Mouse (Mus musculus) ZHBTc4 (cell line): Measurements from ENCODE around the gene 2700081O15Rik.

Experiments
- DNase-seq: peaks from one replicate; pipeline ENCODE4 v3.0.0-alpha.2; 2011; ENCODE audit warnings: low read depth, low spot score

2700081O15Rik gene

DNA sequence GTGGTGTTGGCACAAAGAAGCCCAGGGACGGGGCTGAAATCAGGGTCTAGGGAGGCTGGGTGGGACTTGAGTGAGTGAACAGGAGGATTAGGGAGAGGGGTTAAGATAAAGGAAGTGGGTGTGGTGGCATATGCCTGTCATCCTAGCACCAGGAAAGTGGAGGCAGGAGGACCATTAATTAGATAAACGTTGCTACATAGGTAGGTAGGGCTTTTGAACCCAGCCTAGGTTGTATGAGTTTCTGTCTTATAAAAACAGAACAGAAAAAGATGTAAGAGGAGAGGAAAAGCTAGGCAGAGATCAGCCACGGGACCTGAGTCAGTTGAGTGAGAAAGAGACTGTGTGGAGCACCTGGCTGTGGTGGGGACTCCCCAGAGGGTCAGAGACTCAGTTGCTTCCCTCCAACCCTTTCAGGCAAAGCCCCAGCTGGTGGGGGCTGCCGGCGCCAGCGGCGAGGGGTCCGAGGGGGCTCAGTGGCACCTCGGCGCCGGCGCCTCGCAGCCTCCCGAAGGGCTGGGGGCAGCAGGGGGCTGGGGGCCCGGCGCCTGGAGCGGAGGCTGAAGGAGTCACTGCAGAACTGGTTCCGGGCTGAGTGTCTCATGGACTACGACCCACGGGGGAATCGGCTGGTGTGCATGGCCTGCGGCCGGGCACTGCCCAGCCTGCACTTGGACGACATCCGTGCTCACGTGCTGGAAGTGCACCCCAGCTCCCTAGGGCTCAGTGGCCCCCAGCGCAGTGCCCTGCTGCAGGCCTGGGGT is 3.6 kb downstream of the 2700081O15Rik start:
- DNase-seq, result no peak

DNA sequence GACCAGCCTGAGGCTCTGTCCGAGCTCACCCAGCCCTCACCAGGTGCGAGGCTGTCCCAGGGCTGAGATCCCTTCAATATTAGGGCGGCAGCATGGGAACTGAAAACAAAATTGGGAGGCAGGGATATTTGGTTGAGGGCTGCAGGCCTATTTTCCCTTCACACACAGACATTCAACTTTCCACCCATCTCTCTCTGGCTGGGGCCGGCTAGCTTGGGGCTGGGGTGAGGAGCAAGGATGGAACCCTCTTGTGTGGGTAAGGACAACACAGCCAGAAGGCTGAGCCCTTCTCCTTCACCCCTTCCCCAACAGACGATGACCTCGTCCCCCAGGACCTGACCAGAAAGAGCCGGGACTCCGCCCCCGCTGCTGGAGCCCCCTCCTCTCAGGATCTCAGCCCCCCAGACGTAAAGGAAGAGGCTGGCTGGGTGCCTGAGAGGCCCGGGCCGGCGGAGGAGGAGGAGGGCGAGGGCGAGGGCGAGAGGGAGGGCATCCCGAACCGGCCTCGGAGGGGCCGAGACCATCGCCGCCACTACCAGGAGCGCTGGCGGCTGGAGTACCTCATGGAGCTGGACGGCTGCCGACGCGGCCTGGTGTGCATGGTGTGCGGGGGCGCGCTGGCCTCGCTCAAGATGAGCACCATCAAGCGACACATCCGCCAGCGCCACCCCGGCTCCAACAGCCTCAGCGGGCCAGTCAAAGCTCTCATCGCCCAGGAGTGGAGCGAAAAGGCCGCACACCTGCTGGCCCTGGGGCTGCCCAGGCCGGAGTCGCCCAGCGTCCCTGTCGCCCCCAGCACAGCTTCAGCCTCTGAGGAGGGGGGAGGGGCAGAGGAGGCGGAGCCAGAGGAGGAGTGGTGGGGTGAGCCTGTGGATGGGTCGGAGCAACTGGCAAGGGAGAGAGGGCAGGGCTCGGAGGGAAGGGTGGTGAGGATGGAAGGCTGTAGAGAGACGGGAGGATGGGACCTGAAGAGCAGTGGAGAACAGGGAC is 4.5 kb downstream of the 2700081O15Rik start:
- DNase-seq, result peak; percentile 66

DNA sequence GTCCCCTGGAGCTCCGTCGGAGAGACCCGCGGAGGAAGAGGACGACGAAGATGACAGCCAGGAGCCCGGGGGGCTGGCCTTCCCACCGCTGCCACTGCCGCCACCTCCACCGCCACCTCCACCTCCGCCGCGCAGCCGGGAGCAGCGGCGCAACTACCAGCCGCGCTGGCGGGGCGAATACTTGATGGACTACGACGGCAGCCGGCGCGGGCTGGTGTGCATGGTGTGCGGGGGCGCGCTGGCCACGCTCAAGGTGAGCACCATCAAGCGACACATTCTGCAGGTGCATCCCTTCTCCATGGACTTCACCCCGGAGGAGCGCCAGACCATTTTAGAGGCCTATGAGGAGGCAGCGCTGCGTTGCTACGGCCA is 5.2 kb downstream of the 2700081O15Rik start:
- peak; percentile 43 for DNase-seq

DNA sequence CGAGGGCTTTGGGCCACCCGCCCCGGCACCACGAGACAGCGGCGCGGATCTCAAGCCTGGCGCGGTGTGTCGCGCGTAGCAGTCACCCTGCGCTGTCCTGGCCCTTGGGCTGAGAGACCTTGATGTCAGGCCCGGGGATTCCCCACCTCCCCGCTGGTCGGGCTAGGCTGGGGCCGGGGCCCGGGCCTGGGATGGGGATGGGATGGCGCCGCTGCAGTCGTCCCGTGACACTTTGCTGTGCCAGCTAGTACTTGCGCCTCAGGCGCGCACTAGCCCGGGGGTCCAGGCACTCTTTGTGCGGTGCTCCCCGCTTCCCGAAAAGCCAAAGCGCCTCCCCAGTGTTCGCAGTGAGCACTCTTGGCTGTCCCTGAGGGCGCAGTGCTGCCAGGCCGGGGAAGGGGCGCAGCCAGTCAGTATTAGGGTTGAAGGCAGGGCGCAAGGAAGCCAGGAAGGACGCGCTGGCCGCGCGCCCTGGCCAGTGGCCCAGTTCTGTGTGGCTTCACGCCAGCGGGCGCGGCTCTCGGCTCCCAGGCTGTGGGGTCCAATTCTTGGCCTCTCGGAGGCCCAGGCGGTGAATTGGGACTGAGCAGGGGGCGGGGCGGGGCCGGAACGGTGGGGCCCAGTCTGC is 5.7 kb downstream of the 2700081O15Rik start:
- peak; percentile 55 for DNase-seq

DNA sequence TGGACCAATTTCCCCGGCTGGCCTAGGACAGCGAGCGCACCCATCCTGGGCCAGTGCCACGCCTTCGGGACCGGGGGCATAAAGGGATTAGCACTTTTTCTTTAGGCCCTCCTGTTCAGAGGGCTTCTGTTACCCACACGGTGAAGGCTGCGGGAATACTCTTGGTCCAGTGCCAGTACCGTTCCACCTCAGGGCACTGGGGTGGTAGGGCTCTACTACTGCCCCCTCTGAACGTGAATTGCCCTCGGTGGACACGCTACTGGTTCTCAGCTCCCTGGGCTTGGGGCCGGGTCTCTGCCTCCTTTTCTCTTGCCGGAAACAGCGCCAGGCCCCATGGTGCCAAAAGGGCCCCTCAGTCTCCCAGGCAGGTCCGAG is 6.2 kb downstream of the 2700081O15Rik start:
- DNase-seq, result no peak

DNA sequence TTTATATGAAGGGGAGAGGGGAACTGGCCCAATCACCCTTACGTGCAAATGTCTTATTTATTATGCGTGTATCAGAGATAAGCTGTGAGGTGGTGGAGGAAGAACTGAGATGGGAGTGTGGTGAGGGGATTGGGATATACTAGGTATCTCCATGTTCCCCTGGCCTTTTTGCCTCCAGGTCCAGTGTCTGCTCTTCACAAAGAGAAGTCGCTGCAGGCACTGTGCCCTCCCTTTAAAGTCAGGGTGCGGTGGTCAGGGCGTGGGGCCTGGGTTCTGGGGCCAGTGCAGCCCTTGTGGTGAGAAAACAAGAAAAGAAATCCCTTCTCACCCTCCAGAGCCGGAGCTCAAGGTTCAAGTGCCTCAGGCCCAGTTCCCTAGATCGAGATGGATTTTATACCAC is 6.7 kb downstream of the 2700081O15Rik start:
- no peak for DNase-seq

DNA sequence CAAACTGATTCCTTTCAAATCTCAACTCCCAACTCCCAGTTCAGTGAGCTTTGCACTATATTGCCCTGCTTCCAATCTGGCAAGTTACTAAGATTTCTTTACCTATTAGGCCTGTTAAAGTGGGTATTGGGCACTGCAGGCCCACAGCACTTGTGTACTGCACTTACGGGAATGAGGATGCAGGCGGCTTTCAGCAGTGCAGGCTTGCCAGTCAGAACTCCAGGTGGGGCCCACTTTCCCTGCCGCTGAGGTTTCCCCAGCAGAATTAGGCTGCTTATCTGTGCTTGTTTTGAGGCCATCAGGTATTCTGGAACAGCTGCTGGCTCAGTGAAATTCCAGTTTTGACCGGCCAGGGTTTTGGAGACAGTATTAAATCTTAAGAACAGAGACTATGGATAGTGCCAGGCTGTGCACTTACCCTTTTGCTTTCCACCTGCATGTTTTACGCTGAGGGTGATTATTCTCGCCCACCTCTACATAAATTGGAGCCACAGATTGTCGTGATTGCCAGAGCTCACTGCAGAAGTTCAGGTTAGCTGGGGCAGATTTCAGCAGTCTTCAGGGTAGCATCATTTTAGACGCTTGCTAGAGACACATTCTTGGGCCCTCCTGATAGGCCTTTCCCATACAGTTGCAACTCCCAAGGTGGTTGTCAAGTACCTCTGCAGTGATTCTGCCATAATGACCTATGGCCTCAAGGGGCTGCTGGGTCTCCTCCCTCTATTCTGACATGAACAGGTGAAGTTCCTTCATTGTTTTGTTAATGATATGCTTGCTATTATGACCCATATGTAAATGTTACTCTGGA is 7.4 kb downstream of the 2700081O15Rik start:
- DNase-seq, result no peak

DNA sequence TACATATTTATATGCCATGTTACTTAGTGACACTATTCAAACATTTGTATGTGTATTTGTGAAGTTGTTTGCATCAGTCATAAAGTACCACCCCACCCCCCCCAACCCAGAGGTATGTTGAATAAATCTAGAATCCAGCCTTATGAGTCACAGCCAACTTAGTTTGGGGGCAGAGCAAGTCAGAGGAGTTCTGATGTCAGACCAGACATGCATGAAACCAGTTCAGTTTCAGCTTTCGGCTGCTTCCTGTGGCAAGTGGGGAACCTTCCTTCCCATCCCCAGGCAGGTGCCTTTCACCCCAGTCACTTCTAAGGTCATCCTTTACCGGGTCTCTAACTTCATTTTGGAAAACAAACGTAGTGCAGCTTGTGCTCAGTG is 8.0 kb downstream of the 2700081O15Rik start:
- DNase-seq, result no peak

DNA sequence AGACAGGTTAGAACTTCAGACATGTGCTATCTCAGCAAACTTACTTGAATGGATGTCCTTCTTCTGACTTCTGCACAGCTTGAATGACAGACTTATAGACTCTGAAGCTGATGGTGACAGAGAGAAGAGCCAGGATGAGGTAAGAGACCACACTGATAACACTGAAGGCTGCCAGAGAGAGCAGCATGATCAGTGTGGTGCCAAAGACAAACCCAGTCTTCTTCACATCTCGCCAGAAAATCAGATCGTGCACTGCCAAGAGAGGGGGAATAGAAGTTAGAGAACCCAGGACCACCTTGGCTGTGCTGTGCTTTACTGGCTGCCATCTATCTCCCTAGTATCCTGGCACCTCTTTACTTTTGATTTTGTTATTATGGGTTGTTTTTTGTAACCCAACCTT is 17.5 kb downstream of the 2700081O15Rik start:
- DNase-seq, result no peak

DNA sequence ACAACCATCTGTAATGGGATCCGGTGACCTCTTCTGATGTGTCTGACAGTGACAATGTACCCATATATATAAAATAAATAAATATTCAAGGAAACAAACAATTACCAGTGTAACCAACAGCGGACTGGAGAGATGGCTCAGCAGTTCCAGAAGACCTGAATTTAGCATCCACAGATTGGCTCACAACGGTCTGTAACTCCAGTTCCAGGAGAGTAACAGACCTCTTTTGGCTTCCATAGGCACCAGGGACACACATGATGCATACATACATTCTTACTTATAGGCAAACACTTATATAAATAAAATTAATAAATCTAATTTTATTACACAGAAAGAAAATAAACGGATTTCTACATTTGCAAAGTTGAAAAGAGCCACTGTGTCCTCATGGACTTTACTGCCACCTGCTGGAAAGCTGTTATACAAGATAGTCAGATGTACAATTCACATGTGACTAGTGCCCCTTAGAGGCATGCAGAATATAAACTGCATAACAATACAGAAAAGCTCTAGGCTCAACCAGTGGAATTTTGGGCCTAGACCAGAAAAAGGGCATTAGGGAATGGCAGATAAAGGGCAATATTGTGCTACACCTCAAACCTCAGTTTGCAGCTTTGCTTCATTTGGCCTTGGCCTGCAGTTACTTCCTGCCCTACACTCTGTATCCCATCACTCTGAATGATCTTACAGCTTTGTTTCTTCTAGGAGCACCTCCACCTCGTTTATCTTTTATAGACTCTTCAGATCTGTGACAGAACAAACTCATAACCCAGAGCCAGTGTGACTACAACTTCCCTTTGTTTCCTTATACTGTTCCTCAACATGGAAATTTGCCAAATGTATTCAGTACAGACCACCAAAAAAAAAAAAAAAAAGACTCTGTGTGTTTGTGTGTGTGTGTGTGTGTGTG is 18.9 kb downstream of the 2700081O15Rik start:
- peak; percentile 81 for DNase-seq

DNA sequence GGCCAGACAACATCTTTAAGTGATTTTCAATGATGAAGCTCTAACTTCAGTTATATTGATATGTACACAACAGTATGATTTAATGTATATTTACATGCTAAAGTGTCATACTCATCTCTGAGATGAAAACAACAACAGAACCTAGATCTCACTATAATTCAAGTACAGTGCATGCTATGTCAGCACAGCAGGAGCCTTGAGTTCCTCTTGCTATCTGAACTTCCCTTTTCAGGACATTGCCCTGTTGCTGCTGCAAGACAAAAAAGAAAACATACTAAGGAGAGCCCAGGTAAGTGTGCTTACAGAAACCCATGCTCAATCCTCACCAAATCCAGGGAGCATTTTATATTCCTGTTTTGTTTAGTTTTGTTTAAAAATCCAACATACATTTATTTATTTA is 20.9 kb downstream of the 2700081O15Rik start:
- no peak for DNase-seq

DNA sequence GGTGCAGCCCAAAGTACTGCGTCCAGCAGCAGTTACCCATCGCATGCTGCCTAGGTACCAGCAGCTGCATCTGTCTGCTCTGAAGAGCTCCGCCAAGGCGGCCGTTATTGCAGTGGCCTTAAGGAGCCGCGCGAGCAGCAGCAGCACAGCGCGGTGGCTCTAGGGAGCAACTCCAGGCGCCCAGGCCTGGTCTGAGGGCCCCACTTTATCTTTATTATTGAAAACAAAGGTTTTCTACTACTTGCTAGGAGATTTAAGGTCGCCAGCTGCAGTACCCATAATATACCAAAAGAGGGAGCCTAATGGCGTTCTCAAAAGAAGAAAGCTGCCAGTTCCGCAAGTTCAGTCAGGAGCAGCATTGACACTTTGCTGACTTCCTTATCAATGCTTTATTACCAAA is 24.1 kb downstream of the 2700081O15Rik start:
- peak; percentile 89 for DNase-seq

DNA sequence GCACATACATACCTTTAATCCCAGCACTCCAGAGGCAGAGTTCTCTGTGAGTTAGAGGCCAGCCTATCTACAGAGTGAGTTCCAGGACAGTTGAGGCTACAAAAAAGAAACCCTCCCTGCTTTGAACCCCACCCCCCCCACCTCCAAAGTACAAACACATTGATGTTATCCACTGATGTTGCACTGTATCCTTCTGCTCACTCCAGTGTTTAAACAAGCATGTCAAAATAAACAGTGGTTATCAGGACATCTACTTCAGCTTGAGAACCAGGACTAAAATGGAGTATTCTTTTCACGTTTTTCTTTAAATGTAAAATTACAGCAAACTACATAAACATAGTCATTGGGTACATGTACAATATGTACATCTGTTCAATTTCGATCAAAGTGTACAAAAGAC is 27.7 kb downstream of the 2700081O15Rik start:
- no peak for DNase-seq

DNA sequence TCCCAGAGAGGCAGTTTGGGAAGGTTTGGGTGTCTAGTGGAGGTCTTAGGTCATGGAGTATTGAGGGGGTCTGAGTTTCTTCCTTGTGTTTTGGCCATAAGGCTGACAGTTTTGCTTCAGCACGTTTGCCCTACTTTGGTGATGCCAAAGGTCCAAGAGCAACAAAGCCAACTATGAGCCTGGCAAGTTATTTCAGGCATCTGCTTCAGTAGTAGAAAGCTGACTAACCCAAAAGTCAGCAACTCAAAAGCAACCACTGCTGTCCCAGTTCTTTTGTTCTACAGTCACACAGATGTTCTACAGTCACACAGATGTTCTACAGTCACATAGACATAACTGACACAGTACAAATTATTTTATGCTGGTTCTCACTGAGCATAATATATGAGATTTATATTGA is 28.2 kb downstream of the 2700081O15Rik start:
- no peak for DNase-seq

DNA sequence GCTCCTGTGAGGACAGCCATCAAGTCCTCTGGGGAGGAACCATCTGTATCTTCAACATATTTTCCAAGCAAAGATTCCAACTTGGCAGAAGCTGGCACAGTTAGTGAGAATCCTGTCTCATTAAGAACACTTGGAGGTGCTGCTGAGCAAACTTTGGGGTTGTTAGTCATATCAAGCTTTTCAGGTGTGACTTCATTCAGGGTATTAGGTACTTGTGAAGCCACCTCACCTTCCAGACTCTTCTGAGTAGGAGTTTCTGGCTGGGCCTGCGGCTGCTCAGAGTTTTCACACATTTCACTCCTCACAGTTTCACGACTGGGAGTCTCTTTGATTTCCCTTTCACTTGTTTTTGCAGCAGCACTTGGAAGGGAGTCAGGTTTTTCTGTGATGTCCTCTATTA is 39.4 kb downstream of the 2700081O15Rik start:
- DNase-seq, result no peak

DNA sequence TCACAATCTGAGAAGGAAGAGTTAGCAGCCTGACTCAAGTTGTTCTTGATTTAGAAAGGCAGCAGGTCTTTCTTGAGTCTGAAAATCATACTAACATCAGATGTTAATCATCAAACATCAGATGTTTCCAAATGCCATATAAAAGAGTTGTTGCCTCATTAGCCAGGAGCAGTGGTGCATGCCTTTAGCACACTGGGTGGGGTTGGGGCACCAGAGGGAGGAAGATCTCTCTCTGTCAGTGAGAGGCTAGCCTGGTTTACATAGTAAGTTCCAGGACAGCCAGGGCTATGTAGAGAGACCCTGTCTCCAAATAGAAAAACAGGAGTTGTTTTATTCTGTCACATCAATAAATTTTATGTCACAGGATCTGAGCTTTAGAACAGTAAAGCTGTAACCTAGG is 41.5 kb downstream of the 2700081O15Rik start:
- DNase-seq, result no peak

DNA sequence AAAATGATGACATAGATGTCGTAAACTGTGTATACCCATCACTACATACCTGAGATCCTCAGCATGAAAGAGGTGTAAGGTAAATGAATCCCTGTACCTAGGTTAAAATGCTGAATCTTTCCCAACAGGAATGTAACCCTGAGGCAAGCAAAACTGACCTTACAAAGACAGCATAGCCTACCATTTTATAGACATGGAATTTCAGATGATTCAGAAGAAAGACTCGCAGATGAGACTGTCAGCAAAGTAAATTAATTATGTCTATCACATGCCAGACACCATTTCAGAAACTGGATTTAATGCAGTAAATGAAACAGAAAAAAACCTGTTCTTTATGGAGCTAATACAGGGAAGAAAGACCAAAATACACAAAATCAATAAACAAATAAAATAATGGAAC is 41.9 kb downstream of the 2700081O15Rik start:
- DNase-seq, result no peak

DNA sequence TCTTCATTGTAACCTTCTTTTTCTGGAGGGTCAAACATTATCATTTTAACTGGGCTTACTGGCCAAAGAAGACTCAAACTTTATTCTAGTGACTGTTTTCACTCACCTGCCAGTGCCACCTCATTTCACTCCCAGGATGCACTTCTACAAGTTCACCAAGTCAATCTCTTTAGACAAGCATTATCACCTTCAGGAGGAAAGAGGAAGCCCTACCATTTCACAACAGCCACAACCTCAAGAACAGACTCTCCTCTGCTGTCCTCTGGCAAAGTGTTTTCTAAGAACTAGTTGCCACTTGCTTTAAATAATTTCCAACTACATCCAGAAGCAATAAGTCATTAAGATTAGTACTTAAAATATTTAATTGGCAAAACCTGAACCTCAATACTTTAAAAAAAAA is 50.5 kb downstream of the 2700081O15Rik start:
- DNase-seq, result no peak

DNA sequence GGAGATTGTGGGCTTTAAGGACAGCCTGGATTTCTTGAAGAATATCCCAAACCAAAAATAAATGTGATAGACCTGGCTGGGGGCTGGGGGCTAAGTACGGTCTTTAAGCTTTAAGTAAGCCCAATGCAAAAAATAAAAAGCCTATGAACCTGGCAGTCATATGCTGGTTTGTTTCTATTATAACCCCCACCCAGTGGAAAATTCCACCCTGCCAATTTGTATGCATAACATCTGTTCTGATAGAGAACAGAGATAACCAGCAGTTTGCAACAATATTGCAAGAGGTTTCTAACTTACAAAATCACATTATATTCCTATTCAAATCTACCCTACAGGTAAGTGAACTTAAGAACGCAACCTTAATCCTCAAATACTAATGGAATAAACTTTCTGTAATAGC is 53.2 kb downstream of the 2700081O15Rik start:
- no peak for DNase-seq
